Mouse (Mus musculus): Measurements from ENCODE around the gene Mdga1. TPM values are rescaled to one million over a fixed set of nuclear protein-coding genes. Genes with fewer than 3 reads are reported as not detected.

The Mdga1 gene
- polyA plus RNA-seq, 1 experiment from 2014 or later, result 2.5 TPM

Other genes starting within 250 kb of the Mdga1 start
- gene Zfand3, start 34.6 kb upstream of the Mdga1 start, polyA plus RNA-seq (2014; fragmentation: Nextera tagmentation; extraction: Ambion mirVana), result 65.8 and 67.0 TPM in 2 replicates